Mouse (Mus musculus) stomach, postnatal 0 days (tissue): ENCODE data around the gene Acadm. TPM values are rescaled to one million over a fixed set of nuclear protein-coding genes. Genes with fewer than 3 reads are reported as not detected.

Source experiments
- ATAC-seq: fragments of 200-750 bp; cut with Nextera tagmentation; 2 replicates; pipeline ENCODE4 v1.8.0; 2017; ENCODE audit not compliant: low FRiP score, low TSS enrichment
- DNase-seq: peaks from one replicate; pipeline ENCODE4 v3.0.0-alpha.2; 2016; ENCODE audit warnings: low spot score
- H3K27ac ChIP-seq: fragments of 300-500 bp; sonication (generic); replicated peaks from 2 replicates; pipeline ENCODE4 v1.5.1; 2014; ENCODE audit warnings: mild to moderate bottlenecking, control low read depth
- H3K27me3 ChIP-seq: fragments of 300-500 bp; sonication (generic); 2 replicates; pipeline ENCODE4 v1.6.1; 2014; ENCODE audit warnings: low read length; ENCODE audit not compliant: control insufficient read depth, insufficient read depth
- H3K36me3 ChIP-seq: fragments of 300-500 bp; sonication (generic); 2 replicates; pipeline ENCODE4 v1.6.1; 2014; ENCODE audit warnings: low read length, mixed read lengths; ENCODE audit not compliant: control insufficient read depth, insufficient read depth
- H3K4me1 ChIP-seq: fragments of 300-500 bp; sonication (generic); replicated peaks from 2 replicates; pipeline ENCODE4 v1.6.1; 2014; ENCODE audit warnings: antibody characterized with exemption; ENCODE audit not compliant: control insufficient read depth, insufficient read depth
- H3K4me2 ChIP-seq: fragments of 300-500 bp; sonication (generic); replicated peaks from 2 replicates; pipeline ENCODE4 v1.6.1; 2014; ENCODE audit warnings: low read depth, mild to moderate bottlenecking, control low read depth, moderate library complexity
- H3K4me3 ChIP-seq: fragments of 300-500 bp; sonication (generic); 2 replicates; pipeline ENCODE4 v1.5.1; 2014; ENCODE audit warnings: low read depth, low read length, control low read depth
- H3K9ac ChIP-seq: fragments of 300-500 bp; sonication (generic); 2 replicates; pipeline ENCODE4 v1.6.1; 2014; ENCODE audit warnings: mild to moderate bottlenecking, low read length, control low read depth, mixed read lengths
- H3K9me3 ChIP-seq: fragments of 300-500 bp; sonication (generic); 2 replicates; pipeline ENCODE4 v1.6.1; 2016; ENCODE audit warnings: low read length; ENCODE audit not compliant: control insufficient read depth
- CTCF ChIP-seq: IDR thresholded peaks from 2 replicates; pipeline ENCODE4 v1.5.1; 2016; ENCODE audit warnings: antibody characterized with exemption, low read depth, mild to moderate bottlenecking, moderate library complexity
- EP300 ChIP-seq: optimal IDR thresholded peaks from 2 replicates; pipeline ENCODE3; 2016; ENCODE audit warnings: antibody characterized with exemption
- WGBS: fragments of 180-500 bp; shearing (Covaris S2); extraction: QIAGEN DNeasy Blood & Tissue Kit; methylation state at CpG from one replicate; pipeline ENCODE4 v1.1.7; 2014; 5-methylcytosine and 5-hydroxymethylcytosine counted together
- polyA plus RNA-seq: library from polyadenylated mRNA; unstranded; fragments of >200 nt; fragmentation: Nextera tagmentation; extraction: Ambion mirVana; gene quantifications from 2 replicates; pipeline ENCODE4 v1.2.1, GENCODE M21; 2015

Acadm gene
- polyA plus RNA-seq, 1 experiment from 2014 or later = 85.5 TPM

DNA sequence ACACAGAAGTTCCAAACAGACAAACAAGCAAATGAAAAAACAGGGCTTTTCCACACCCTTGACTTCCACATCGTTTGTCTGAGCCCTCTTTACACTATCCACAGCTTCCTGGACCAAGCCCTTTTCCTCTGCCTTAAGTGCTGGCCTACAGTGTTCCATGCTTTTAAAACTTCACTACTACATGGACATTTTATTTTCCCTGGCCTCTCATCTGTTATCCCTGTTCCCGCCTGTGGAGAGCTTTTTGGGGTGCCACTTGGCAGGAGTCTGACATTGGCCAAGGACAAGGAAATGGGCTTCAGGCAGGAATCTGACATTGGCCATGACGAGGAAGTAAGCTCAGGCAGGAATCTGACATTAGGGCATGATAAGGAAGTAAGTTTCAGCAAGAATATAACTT, 41.8 kb downstream of the Acadm start:
- Histone ChIP-seq H3K4me3 (no peak overlapping the region), H3K36me3 (peaks cover 17% of the 10 kb centered on the region), H3K9ac (no peak overlapping the region), H3K4me2 (no peak overlapping the region), H3K27me3 (no peaks in the 10 kb centered on the region), H3K4me1 (no peaks in the 10 kb centered on the region), H3K27ac (no peak overlapping the region), H3K9me3 (no peaks in the 10 kb centered on the region)
- TF ChIP-seq EP300 (no peak), CTCF (no peak)
- ATAC-seq (no peak), DNase-seq (no peak)
- 41% methylated on average over 3 of the region's 3 CpGs for WGBS

DNA sequence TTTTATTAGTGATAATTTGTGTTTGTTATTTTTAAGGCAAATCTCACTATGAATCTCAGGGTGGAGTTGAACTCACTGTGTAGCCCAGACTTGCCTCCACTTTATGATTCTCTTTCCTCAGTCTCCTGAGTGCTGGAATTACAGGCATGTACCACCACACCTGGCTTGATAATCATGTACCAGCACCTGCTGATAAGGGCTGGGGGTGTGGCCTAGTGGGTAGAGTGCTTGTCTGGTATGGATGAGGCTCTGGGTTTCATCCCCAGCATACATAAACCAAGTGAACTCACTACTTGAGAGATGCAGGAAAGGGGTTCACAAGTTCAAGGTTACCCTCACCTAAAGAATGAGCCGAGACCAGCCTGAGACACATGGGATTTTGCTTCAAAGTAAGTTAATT, 42.5 kb downstream of the Acadm start:
- no peak overlapping the region for H3K27ac ChIP-seq
- H3K9ac ChIP-seq = no peak overlapping the region
- no peak overlapping the region for H3K4me2 ChIP-seq
- TF ChIP-seq CTCF (no peak), EP300 (no peak)
- DNase-seq (no peak), ATAC-seq (no peak)
- 62% methylated on average over 1 of the region's 1 CpGs for WGBS
- no peak overlapping the region for H3K4me3 ChIP-seq
- peaks cover 17% of the 10 kb centered on the region for H3K36me3 ChIP-seq
- H3K9me3 ChIP-seq = no peaks in the 10 kb centered on the region
- H3K4me1 ChIP-seq = no peaks in the 10 kb centered on the region
- no peaks in the 10 kb centered on the region for H3K27me3 ChIP-seq

DNA sequence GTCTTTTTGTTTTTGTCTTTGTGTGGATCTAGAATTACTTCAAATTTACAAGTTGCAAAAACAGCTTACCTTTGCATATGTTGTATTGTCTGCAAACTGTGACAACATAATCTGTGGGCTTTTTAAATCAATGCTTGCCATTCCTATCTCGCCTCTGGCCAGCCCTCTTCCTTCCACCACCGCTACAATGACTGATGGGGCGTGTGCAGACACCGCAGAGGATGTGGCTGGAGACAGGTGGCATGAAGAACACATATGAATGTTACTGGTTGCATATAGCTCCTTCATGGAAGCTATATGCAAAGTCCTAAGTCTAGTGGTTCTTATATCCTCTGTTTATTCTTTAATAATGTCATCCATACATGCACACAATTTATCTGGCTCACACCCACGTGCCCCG, 47.2 kb downstream of the Acadm start:
- no peaks in the 10 kb centered on the region for H3K36me3 ChIP-seq
- TF ChIP-seq EP300 (no peak), CTCF (no peak)
- no peaks in the 10 kb centered on the region for H3K4me1 ChIP-seq
- DNase-seq = no peak
- H3K4me3 ChIP-seq = no peak overlapping the region
- H3K9me3 ChIP-seq = no peaks in the 10 kb centered on the region
- ATAC-seq = no peak
- no peaks in the 10 kb centered on the region for H3K27me3 ChIP-seq
- 50% methylated on average over 6 of the region's 6 CpGs for WGBS
- H3K4me2 ChIP-seq = no peak overlapping the region
- H3K27ac ChIP-seq = no peak overlapping the region
- no peak overlapping the region for H3K9ac ChIP-seq

DNA sequence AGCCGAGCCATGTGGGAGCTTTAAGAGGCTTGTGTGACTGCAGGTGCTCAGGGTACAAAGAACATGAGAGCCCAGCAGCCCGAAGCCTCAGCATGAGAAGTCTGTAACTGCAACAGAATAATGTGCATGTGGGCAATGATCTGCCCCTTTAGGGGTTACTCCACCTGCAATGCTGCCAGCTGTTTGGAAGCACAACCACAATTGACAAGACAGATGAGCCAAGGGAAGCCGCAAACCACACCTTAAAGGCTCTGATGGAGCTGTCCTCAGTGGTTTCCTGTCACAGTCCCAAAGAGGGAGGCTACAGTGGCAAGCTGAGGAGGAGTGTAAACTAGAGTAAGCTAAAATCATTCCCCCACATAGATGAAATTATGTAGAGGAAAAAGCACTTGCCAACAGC, 49.0 kb downstream of the Acadm start:
- TF ChIP-seq EP300 (no peak), CTCF (no peak)
- no peaks in the 10 kb centered on the region for H3K4me1 ChIP-seq
- DNase-seq (no peak), ATAC-seq (no peak)
- H3K4me2 ChIP-seq = no peak overlapping the region
- H3K36me3 ChIP-seq = no peaks in the 10 kb centered on the region
- no peaks in the 10 kb centered on the region for H3K27me3 ChIP-seq
- no peak overlapping the region for H3K27ac ChIP-seq
- no peaks in the 10 kb centered on the region for H3K9me3 ChIP-seq
- WGBS = 85% methylated on average over 3 of the region's 3 CpGs
- H3K4me3 ChIP-seq = no peak overlapping the region
- H3K9ac ChIP-seq = no peak overlapping the region

DNA sequence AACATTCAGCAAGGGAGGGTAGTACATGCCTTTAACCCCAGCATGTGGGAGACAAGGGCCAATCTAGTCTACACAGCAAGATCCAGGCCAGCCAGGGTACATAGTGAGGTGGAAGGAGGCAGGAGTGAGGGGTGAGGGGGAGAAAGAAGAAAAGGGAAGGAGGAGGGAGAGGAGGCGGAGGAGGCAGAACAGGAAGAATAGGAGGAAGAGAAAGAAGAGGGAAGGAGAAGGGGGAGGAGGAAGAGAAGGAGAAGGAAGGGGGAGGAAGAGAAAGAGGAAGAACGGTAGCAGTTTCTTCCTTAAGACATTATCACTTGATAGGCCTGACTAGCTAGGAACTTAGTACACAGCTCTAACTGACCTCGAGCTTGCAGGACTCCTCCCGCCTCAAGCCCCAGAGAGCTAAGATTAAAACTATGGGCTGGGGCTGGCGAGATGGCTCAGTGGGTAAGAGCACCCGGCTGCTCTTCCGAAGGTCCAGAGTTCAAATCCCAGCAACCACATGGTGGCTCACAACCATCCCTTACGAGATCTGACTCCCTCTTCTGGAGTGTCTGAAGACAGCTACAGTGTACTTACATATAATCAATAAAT, 55.1 kb downstream of the Acadm start:
- H3K27me3 ChIP-seq = no peaks in the 10 kb centered on the region
- H3K4me3 ChIP-seq = no peak overlapping the region
- H3K9ac ChIP-seq = no peak overlapping the region
- H3K4me1 ChIP-seq = no peaks in the 10 kb centered on the region
- no peak for ATAC-seq
- no peak for DNase-seq
- H3K36me3 ChIP-seq = no peaks in the 10 kb centered on the region
- no peak for TF ChIP-seq EP300
- no peak for TF ChIP-seq CTCF
- no peak overlapping the region for H3K4me2 ChIP-seq
- no peak overlapping the region for H3K27ac ChIP-seq
- no peaks in the 10 kb centered on the region for H3K9me3 ChIP-seq
- 72% methylated on average over 7 of the region's 8 CpGs for WGBS

DNA sequence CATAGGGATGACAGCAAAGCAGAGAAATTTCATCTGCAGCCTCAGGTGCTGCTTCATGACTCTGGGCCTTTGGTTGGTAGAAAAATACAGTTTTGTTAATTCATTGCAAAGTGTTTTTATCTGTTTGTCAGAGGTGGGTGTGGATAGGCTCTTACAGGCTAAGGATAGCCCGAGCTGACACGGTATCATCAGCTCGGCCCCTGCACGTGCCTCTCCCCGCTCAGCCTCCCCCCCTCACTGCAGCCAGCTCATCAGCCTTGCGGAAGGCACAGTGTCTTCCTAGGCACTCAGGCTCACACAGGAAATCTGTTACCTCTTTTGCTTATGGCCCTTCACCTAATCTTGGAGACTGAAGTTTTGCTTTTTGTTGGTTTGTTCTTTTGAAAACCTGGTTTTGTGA, 56.3 kb downstream of the Acadm start:
- TF ChIP-seq EP300 (no peak), CTCF (no peak)
- Histone ChIP-seq H3K36me3 (no peaks in the 10 kb centered on the region), H3K4me2 (no peak overlapping the region), H3K4me1 (no peaks in the 10 kb centered on the region), H3K9ac (no peak overlapping the region), H3K9me3 (no peaks in the 10 kb centered on the region), H3K4me3 (no peak overlapping the region), H3K27me3 (no peaks in the 10 kb centered on the region), H3K27ac (no peak overlapping the region)
- no peak for ATAC-seq
- WGBS = 68% methylated on average over 6 of the region's 6 CpGs
- no peak for DNase-seq
